Mouse (Mus musculus): ENCODE measurements around the gene Ppp1r9b.

DNA sequence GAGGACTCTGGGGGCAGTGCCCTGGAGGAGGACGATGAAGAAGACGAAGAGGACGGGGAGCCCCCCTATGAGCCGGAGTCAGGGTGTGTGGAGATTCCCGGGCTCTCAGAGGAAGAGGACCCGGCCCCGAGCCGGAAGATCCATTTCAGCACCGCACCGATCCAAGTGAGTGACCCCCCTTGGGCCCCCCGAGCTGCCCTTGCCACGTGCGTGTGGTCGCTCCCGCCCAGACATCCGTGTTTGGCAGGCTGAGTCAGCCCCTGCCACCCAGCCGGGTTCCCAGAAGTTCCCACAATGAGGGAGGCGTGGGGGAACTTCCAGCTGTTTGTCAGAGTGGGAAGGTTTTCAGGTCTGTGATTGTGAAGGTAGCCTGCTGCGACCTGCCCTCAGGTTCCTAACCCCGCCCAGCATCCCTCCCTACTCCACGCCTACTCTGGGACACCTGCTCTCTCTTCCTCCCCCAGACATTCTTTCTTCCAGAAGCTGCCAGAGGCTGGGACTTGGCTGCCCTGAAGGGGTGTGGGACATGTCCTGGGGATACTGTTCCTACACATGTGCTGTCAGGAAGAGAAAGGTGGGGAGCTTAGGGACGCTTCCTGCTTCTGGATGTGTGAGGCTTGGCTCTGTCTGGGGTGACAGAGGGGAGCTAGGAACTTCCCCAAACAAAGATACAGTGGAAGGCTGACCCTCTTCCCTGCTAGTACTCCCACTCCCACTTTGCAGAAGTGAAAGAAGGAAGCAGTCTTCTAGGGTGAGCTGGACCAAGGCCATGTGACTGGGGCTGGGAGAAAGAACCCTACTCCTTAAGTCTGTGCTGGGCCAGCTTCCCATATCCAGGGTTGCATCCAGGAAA, 2.1 kb downstream of the Ppp1r9b start:
- no peak for TF ChIP-seq CTCF (IDR thresholded peaks at IDR 0.05; ENCODE audit: low read depth)
- TF ChIP-seq EP300 (optimal IDR thresholded peaks at IDR 0.05) = no peak
